Mouse (Mus musculus) midbrain, embryonic 11.5 days (tissue): Measurements from ENCODE around the gene Cfap44. TPM values are rescaled to one million over a fixed set of nuclear protein-coding genes. Genes with fewer than 3 reads are reported as not detected.
"Not testable (repeated sequence)": the region's sequence is repeated elsewhere in the genome, so short reads cannot be mapped to it uniquely, and the experiment has no call there.

Experiments
- ATAC-seq: fragments of 200-750 bp; cut with Nextera tagmentation; 2 replicates; pipeline ENCODE4 v1.8.0; 2017; ENCODE audit warnings: moderate TSS enrichment, moderate library complexity; ENCODE audit not compliant: low FRiP score
- DNase-seq: peaks from one replicate; pipeline ENCODE4 v3.0.0; 2015; ENCODE audit warnings: low spot score; ENCODE audit errors: missing footprints
- H3K27ac ChIP-seq: fragments of 300-500 bp; sonication (generic); 2 replicates; pipeline ENCODE4 v1.5.1; 2014; ENCODE audit warnings: low read depth, low read length
- H3K27me3 ChIP-seq: fragments of 300-500 bp; sonication (generic); 2 replicates; pipeline ENCODE4 v1.6.1; 2014; ENCODE audit warnings: mild to moderate bottlenecking, low read length, moderate library complexity, mixed read lengths; ENCODE audit not compliant: control insufficient read depth, insufficient read depth
- H3K36me3 ChIP-seq: fragments of 300-500 bp; sonication (generic); 2 replicates; pipeline ENCODE4 v1.6.1; 2014; ENCODE audit warnings: mild to moderate bottlenecking, low read length, moderate library complexity, mixed read lengths; ENCODE audit not compliant: control insufficient read depth, insufficient read depth
- H3K4me1 ChIP-seq: fragments of 300-500 bp; sonication (generic); 2 replicates; pipeline ENCODE4 v1.6.1; 2014; ENCODE audit warnings: low read length; ENCODE audit not compliant: control insufficient read depth, insufficient read depth
- H3K4me2 ChIP-seq: fragments of 300-500 bp; sonication (generic); 2 replicates; pipeline ENCODE4 v1.6.1; 2014; ENCODE audit warnings: mild to moderate bottlenecking, moderate library complexity
- H3K4me3 ChIP-seq: fragments of 300-500 bp; sonication (generic); 2 replicates; pipeline ENCODE4 v1.5.1; 2014; ENCODE audit warnings: low read depth, low read length
- H3K9ac ChIP-seq: fragments of 300-500 bp; sonication (generic); 2 replicates; pipeline ENCODE4 v1.6.1; 2014; ENCODE audit warnings: low read length
- H3K9me3 ChIP-seq: fragments of 300-500 bp; sonication (generic); 2 replicates; pipeline ENCODE4 v1.6.1; 2016; ENCODE audit warnings: low read length; ENCODE audit not compliant: control insufficient read depth
- WGBS: fragments of 180-500 bp; shearing (Covaris S2); extraction: QIAGEN DNeasy Blood & Tissue Kit; methylation state at CpG from one replicate; pipeline ENCODE4 v1.1.7; 2014; 5-methylcytosine and 5-hydroxymethylcytosine counted together
- polyA plus RNA-seq: library from polyadenylated mRNA; unstranded; fragments of >200 nt; fragmentation: Nextera tagmentation; extraction: Ambion mirVana; gene quantifications from 2 replicates; pipeline ENCODE4 v1.2.1, GENCODE M21; 2014

Gene Cfap44
- polyA plus RNA-seq, 1 experiment from 2014 or later, result 0.89 TPM

GRCm38 (mm10) chr16:44417596-44417995 lies 23.0 kb downstream of the Cfap44 start:
- H3K9me3 ChIP-seq, result no peaks in the 10 kb centered on the region
- WGBS, result 82% methylated on average over 8 of the region's 8 CpGs
- DNase-seq, result no peak

GRCm38 (mm10) chr16:44421735-44422134 lies 27.1 kb downstream of the Cfap44 start:
- WGBS, result 86% methylated on average over 8 of the region's 8 CpGs
- Histone ChIP-seq H3K9ac (no peak overlapping the region), H3K4me2 (no peak overlapping the region), H3K4me3 (no peak overlapping the region), H3K27me3 (no peaks in the 10 kb centered on the region), H3K4me1 (no peaks in the 10 kb centered on the region), H3K27ac (no peak overlapping the region), H3K9me3 (no peaks in the 10 kb centered on the region), H3K36me3 (no peaks in the 10 kb centered on the region)
- ATAC-seq, result no peak
- DNase-seq, result no peak

More at GRCm38 (mm10) chr16:44417596-44417995, 23.0 kb downstream of the Cfap44 start:
- Histone ChIP-seq H3K9ac (no peak overlapping the region), H3K36me3 (no peaks in the 10 kb centered on the region), H3K4me3 (no peak overlapping the region), H3K27me3 (no peaks in the 10 kb centered on the region), H3K4me2 (no peak overlapping the region), H3K27ac (no peak overlapping the region), H3K4me1 (no peaks in the 10 kb centered on the region)
- ATAC-seq, result no peak

DNA sequence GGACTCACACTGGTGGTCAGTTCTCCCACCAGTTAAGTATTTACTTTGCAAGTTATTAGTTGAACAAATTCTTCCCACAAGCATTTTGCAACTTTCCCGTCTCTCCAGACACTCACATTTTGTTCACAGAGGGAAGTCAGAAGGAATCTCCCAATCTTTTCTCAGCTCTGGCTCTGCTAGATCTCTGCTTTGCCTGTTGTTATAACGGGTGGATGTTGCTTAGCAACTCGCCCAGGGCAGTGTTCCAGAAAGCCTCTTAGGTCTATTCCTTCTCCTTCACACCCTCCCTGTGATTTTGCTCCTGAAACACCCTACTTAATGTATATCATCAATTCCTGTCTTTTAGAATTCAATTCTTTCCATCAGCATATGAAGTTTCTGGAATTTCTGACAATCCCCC lies 28.9 kb downstream of the Cfap44 start:
- H3K4me2 ChIP-seq, result no peak overlapping the region
- H3K27ac ChIP-seq, result no peak overlapping the region
- H3K27me3 ChIP-seq, result no peaks in the 10 kb centered on the region
- DNase-seq, result no peak
- no peaks in the 10 kb centered on the region for H3K36me3 ChIP-seq
- no peak overlapping the region for H3K9ac ChIP-seq
- ATAC-seq, result no peak
- no peaks in the 10 kb centered on the region; the same call in 1 of the 2 replicates for H3K4me1 ChIP-seq
- WGBS, result 50% methylated on average over 3 of the region's 3 CpGs
- no peaks in the 10 kb centered on the region for H3K9me3 ChIP-seq
- no peak overlapping the region for H3K4me3 ChIP-seq

DNA sequence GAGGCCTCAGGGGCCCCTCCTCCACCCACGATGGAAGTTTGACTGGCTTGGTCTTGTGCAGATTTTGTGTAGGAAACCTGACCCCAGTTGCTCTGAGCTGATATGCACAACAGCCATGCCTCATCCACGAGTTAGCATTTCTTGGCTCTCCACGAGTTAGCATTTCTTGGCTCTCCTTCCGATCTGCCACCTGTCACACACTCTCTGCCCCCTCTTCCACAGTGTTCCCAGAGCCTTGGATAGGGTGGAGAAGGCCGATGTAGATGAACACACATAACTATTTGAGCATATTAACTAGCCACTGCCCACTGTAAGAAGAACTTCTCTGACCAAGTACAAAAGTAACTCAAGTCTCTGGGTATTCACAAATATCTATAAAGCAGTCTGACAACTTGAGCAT lies 33.9 kb downstream of the Cfap44 start:
- no peak for DNase-seq
- H3K4me3 ChIP-seq, result no peak overlapping the region
- 82% methylated on average over 5 of the region's 5 CpGs for WGBS
- ATAC-seq, result no peak
- no peaks in the 10 kb centered on the region for H3K9me3 ChIP-seq
- no peak overlapping the region for H3K4me2 ChIP-seq
- no peaks in the 10 kb centered on the region for H3K27me3 ChIP-seq
- H3K9ac ChIP-seq, result no peak overlapping the region
- no peak overlapping the region for H3K27ac ChIP-seq
- H3K36me3 ChIP-seq, result no peaks in the 10 kb centered on the region
- H3K4me1 ChIP-seq, result no peaks in the 10 kb centered on the region; the same call in none of the 2 replicates

DNA sequence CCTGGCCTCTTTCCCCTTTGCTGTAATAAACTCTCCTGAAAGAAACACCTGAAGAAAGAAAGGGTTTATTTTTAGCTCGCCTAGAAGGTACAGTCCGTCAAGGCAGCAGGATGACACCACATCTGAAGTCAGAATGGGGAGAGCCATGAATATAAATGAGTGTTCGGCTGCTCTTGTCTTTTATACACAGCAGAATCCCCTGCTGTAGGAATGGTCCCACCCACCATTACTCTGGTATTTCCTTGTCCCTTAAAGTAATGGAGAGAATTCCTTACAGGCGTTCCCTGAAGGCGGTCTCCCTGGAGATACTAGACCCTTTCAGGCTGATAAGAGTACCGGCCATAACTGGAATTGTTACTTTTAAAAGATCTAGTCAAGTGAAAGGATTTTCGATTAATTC lies 35.4 kb downstream of the Cfap44 start:
- no peak overlapping the region for H3K27ac ChIP-seq
- H3K36me3 ChIP-seq, result no peaks in the 10 kb centered on the region
- no peak overlapping the region for H3K4me2 ChIP-seq
- WGBS, result 65% methylated on average over 7 of the region's 7 CpGs
- no peaks in the 10 kb centered on the region; the same call in none of the 2 replicates for H3K4me1 ChIP-seq
- H3K4me3 ChIP-seq, result no peak overlapping the region
- H3K9ac ChIP-seq, result no peak overlapping the region
- no peak for DNase-seq
- peak; percentile 55; the same call in 1 of the 2 replicates for ATAC-seq
- H3K27me3 ChIP-seq, result no peaks in the 10 kb centered on the region
- no peaks in the 10 kb centered on the region for H3K9me3 ChIP-seq

DNA sequence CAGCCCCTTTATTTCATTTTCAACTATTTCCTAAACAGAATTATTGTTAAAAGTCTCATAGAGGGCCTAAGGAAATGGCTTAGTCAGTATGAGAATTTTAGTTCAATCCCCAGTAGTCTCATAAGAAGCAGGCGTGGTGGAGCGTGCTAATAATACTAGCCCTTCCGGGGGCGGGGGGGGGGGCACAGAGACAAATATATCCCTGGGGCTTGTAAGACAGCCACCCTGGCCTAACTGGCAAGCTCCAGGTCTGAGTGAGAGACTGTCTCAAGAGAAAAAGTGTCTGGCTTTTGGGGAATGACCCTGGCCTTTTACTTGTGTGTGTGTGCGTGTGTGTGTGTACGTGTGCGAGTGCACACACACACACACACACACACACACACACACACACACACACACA lies 40.3 kb downstream of the Cfap44 start:
- DNase-seq (no peak), ATAC-seq (no peak)
- H3K9me3 ChIP-seq, result no peaks in the 10 kb centered on the region
- H3K9ac ChIP-seq, result no peak overlapping the region
- no peak overlapping the region for H3K27ac ChIP-seq
- H3K4me1 ChIP-seq, result no peaks in the 10 kb centered on the region; the same call in 1 of the 2 replicates
- no peak overlapping the region for H3K4me2 ChIP-seq
- WGBS, result 90% methylated on average over 7 of the region's 7 CpGs
- no peak overlapping the region for H3K4me3 ChIP-seq
- no peaks in the 10 kb centered on the region for H3K36me3 ChIP-seq
- H3K27me3 ChIP-seq, result no peaks in the 10 kb centered on the region

DNA sequence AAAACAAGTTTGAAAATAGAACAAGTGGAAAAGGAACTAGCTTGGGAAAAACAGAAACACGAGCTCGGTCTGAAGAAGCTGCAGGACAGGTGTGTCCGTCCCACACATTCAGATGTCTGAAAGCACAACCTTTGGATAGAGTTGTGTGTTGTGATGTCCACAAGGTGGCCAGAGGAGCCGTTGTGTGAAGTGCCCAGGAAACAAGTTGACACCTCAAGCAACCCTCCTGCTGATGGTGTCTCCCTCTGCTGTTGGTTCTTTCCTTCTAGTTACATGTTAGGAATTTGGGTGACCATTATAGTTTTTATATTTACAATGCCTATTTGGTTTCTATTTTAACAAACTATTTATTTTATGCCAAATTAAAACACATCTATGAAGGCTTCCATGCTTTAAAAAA lies 40.9 kb downstream of the Cfap44 start:
- Histone ChIP-seq H3K4me3 (no peak overlapping the region), H3K9ac (no peak overlapping the region), H3K4me1 (no peaks in the 10 kb centered on the region; the same call in 1 of the 2 replicates), H3K36me3 (no peaks in the 10 kb centered on the region), H3K27me3 (no peaks in the 10 kb centered on the region), H3K27ac (no peak overlapping the region), H3K9me3 (no peaks in the 10 kb centered on the region), H3K4me2 (no peak overlapping the region)
- WGBS, result 71% methylated on average over 4 of the region's 4 CpGs
- ATAC-seq (no peak), DNase-seq (no peak)

DNA sequence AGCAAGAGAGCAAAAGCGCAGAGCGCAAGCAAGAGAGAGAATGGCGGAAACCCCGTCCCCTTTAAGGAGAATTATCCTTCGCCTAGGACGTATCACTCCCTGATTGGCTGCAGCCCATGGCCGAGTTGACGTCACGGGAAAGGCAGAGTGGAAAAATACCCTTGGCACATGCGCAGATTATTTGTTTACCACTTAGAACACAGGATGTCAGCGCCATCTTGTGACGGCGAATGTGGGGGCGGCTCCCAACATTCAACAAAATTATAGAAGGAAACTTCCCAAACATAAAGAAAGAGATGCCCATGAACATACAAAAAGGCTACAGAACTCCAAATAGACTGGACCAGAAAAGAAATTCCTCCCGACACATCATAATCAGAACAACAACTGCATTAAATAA lies 47.3 kb downstream of the Cfap44 start:
- H3K36me3 ChIP-seq, ATAC-seq, H3K4me2 ChIP-seq, H3K4me3 ChIP-seq, H3K27ac ChIP-seq, DNase-seq, H3K27me3 ChIP-seq, H3K4me1 ChIP-seq, H3K9me3 ChIP-seq, H3K9ac ChIP-seq: not testable (repeated sequence)
- WGBS, result 93% methylated on average over 15 of the region's 15 CpGs

DNA sequence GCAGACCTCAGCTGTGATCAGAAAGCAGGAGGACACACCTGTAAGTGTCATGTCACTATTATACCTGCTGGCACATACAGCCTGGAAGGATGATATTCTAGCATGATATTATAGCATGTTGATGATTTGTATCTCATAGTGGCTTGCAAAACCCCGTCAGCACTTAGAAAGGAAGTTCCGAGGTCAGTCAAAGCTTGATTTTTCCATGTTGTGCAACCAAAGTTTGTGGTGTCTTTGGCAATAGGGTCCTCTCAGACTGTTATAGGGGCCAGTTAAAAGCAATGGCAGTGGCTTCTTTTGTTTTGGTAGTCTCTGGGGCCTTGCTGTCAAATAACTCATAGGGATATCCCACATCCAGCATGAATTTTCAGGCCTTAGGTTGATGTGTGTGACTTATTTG lies 63.3 kb downstream of the Cfap44 start:
- Histone ChIP-seq H3K4me3 (no peak overlapping the region), H3K9me3 (no peaks in the 10 kb centered on the region), H3K36me3 (no peaks in the 10 kb centered on the region), H3K4me1 (no peaks in the 10 kb centered on the region), H3K27me3 (no peaks in the 10 kb centered on the region), H3K4me2 (no peak overlapping the region), H3K27ac (no peak overlapping the region), H3K9ac (no peak overlapping the region)
- 98% methylated on average over 2 of the region's 2 CpGs for WGBS
- no peak for DNase-seq
- no peak for ATAC-seq

DNA sequence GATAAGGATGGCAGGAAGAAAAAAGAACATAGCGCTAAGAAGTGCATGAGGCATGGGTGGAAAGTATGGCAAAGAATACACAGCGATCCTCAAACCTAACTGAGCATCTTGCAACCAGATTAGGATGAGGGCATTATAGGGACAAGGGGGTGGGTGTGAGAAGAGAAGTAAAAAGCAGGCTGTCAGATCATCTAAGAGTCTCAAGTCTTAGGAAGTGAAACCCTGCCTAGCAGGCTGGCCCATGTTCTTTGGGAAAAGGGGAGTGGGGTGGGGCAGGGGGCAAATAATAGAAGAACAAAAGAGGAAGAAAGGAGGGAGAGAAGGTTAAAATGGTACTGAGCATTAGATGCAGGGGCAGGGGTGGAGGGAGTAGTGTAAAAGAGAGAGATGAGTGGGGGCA lies 64.2 kb downstream of the Cfap44 start:
- Histone ChIP-seq H3K27ac (no peak overlapping the region), H3K4me3 (no peak overlapping the region), H3K4me1 (no peaks in the 10 kb centered on the region), H3K36me3 (no peaks in the 10 kb centered on the region), H3K9me3 (no peaks in the 10 kb centered on the region), H3K4me2 (no peak overlapping the region), H3K27me3 (no peaks in the 10 kb centered on the region), H3K9ac (no peak overlapping the region)
- DNase-seq (no peak), ATAC-seq (no peak)
- 88% methylated on average over 2 of the region's 2 CpGs for WGBS
